Mouse (Mus musculus) MEL (cell line): Measurements from ENCODE around the gene Ror1. TPM values are rescaled to one million over a fixed set of nuclear protein-coding genes. Genes with fewer than 3 reads are reported as not detected.

Experiments
- DNase-seq: peaks from one replicate; pipeline ENCODE4 v3.0.0; 2011; ENCODE audit warnings: low read depth, low spot score
- H3K27ac ChIP-seq: 2 replicates; pipeline ENCODE4 v1.5.1; 2012; ENCODE audit warnings: low read depth, mild to moderate bottlenecking, control low read depth, low read length, moderate library complexity; ENCODE audit not compliant: control insufficient read depth
- H3K27me3 ChIP-seq, 2 experiments: fragments of 150-350 bp in 1 of 2; sonication (generic) in 1 of 2; 2 replicates each; pipeline ENCODE4 v1.6.1; 2012; ENCODE audit warnings: low read length in 2 of 2, mild to moderate bottlenecking in 2 of 2, improper control_type of control experiment in 1 of 2, moderate library complexity in 1 of 2; ENCODE audit not compliant: insufficient read depth in 2 of 2, control insufficient read depth in 1 of 2
- H3K36me3 ChIP-seq, 2 experiments: 2 replicates each; pipeline ENCODE4 v1.6.1; 2012 to 2014; ENCODE audit warnings: low read length in 2 of 2, improper control_type of control experiment in 1 of 2, inconsistent platforms in 1 of 2, mild to moderate bottlenecking in 1 of 2; ENCODE audit not compliant: insufficient read depth in 2 of 2, control insufficient read depth in 1 of 2
- H3K4me1 ChIP-seq, 2 experiments: fragments of 150-350 bp in 1 of 2; sonication (generic) in 1 of 2; 2 replicates each; pipeline ENCODE4 v1.6.1; 2012; ENCODE audit warnings: low read length in 2 of 2, improper control_type of control experiment in 1 of 2, mild to moderate bottlenecking in 1 of 2; ENCODE audit not compliant: insufficient read depth in 2 of 2, control insufficient read depth in 1 of 2
- H3K4me3 ChIP-seq, 2 experiments: fragments of 150-350 bp in 1 of 2; sonication (generic) in 1 of 2; 2 replicates each; pipeline ENCODE4 v1.5.1; 2012; ENCODE audit warnings: low read depth in 2 of 2, low read length in 2 of 2, mild to moderate bottlenecking in 2 of 2, moderate library complexity in 2 of 2, control low read depth in 1 of 2, improper control_type of control experiment in 1 of 2; ENCODE audit not compliant: control insufficient read depth in 1 of 2, insufficient read depth in 1 of 2
- H3K79me2 ChIP-seq: 2 replicates; pipeline ENCODE4 v1.6.1; 2012; ENCODE audit warnings: mild to moderate bottlenecking, low read length, moderate library complexity; ENCODE audit not compliant: control insufficient read depth, poor library complexity, insufficient read depth
- H3K9ac ChIP-seq: 2 replicates; pipeline ENCODE4 v1.6.1; 2012; ENCODE audit warnings: low read depth, mild to moderate bottlenecking, control low read depth, low read length, moderate library complexity; ENCODE audit not compliant: control insufficient read depth, poor library complexity, severe bottlenecking
- H3K9me3 ChIP-seq: fragments of 150-350 bp; sonication (generic); replicated peaks from 2 replicates; pipeline ENCODE4 v1.6.1; 2012; ENCODE audit warnings: mild to moderate bottlenecking, low read length, improper control_type of control experiment, moderate library complexity; ENCODE audit not compliant: insufficient read depth
- CHD2 ChIP-seq: IDR thresholded peaks from 2 replicates; pipeline ENCODE4 v1.6.1; 2011; ENCODE audit warnings: low read length, improper control_type of control experiment
- E2F4 ChIP-seq: IDR thresholded peaks from 2 replicates; pipeline ENCODE4 v1.6.1; 2011; ENCODE audit warnings: low read depth, low read length, improper control_type of control experiment, borderline replicate concordance
- EP300 ChIP-seq, 2 experiments: IDR thresholded peaks; 2 replicates each; pipeline ENCODE4 v1.6.1; 2011; ENCODE audit warnings: improper control_type of control experiment in 2 of 2, low read length in 2 of 2, low read depth in 1 of 2, mild to moderate bottlenecking in 1 of 2
- GABPA ChIP-seq: IDR thresholded peaks from 2 replicates; pipeline ENCODE4 v1.6.1; 2012; ENCODE audit warnings: low read depth, mild to moderate bottlenecking, inconsistent platforms, low read length, improper control_type of control experiment, moderate library complexity
- GATA1 ChIP-seq: IDR thresholded peaks from 2 replicates; pipeline ENCODE4 v1.6.1; 2011; ENCODE audit warnings: low read depth, low read length, improper control_type of control experiment
- HCFC1 ChIP-seq: IDR thresholded peaks from 2 replicates; pipeline ENCODE4 v1.6.1; 2012; ENCODE audit warnings: low read depth, mild to moderate bottlenecking, inconsistent platforms, low read length, improper control_type of control experiment, moderate library complexity
- JUND ChIP-seq: IDR thresholded peaks from 2 replicates; pipeline ENCODE4 v1.6.1; 2011; ENCODE audit warnings: low read depth, mild to moderate bottlenecking, improper control_type of control experiment, low read length
- MAFK ChIP-seq: IDR thresholded peaks from 2 replicates; pipeline ENCODE4 v1.6.1; 2011; ENCODE audit warnings: low read depth, mild to moderate bottlenecking, low read length, improper control_type of control experiment, borderline replicate concordance
- MYB ChIP-seq: IDR thresholded peaks from 2 replicates; pipeline ENCODE4 v1.6.1; 2011; ENCODE audit warnings: mild to moderate bottlenecking, low read depth, low read length, improper control_type of control experiment
- NELFE ChIP-seq: IDR thresholded peaks from 2 replicates; pipeline ENCODE4 v1.6.1; 2011; ENCODE audit warnings: low read depth, low read length, improper control_type of control experiment
- POLR2AphosphoS2 ChIP-seq: IDR thresholded peaks from 2 replicates; pipeline ENCODE4 v1.6.1; 2011; ENCODE audit warnings: low read length, improper control_type of control experiment
- RAD21 ChIP-seq: IDR thresholded peaks from 2 replicates; pipeline ENCODE4 v1.6.1; 2011; ENCODE audit warnings: mild to moderate bottlenecking, low read depth, low read length, improper control_type of control experiment
- SIN3A ChIP-seq: IDR thresholded peaks from 2 replicates; pipeline ENCODE4 v1.6.1; 2012; ENCODE audit warnings: low read length, improper control_type of control experiment, inconsistent platforms
- TBP ChIP-seq: IDR thresholded peaks from 2 replicates; pipeline ENCODE4 v1.8.0; 2011; ENCODE audit warnings: low read depth, low read length, improper control_type of control experiment
- ZC3H11A ChIP-seq: IDR thresholded peaks from 2 replicates; pipeline ENCODE4 v1.6.1; 2012; ENCODE audit warnings: low read depth, mild to moderate bottlenecking, inconsistent platforms, low read length, improper control_type of control experiment
- ZNF384 ChIP-seq: IDR thresholded peaks from 2 replicates; pipeline ENCODE4 v1.6.1; 2012; ENCODE audit warnings: low read depth, mild to moderate bottlenecking, inconsistent platforms, low read length, improper control_type of control experiment
- polyA plus RNA-seq, 2 experiments: library from polyadenylated mRNA; stranded (reverse) in 1 of 2; unstranded in 1 of 2; fragments of >175 nt in 1 of 2; fragments of >200 nt in 1 of 2; gene quantifications; 2 replicates each; pipeline versions ENCODE4 v1.2.1 to v1.2.4; 2012; ENCODE audit warnings: low replicate concordance in 2 of 2, low read depth in 1 of 2; ENCODE audit not compliant: insufficient read length in 2 of 2, insufficient read depth in 1 of 2, missing spikeins in 1 of 2
- total RNA-seq: library from RNA; depleted of rRNA; stranded (reverse); fragments of 300-350 nt; gene quantifications from 2 replicates; pipeline ENCODE4 v1.2.3, GENCODE M21; 2012

Ror1 gene
- total and polyA plus RNA-seq, 3 experiments: not detected

- Histone ChIP-seq H3K4me1 (no peaks in the 10 kb centered on the region), H3K27ac (no peak overlapping the region), H3K36me3 (no peaks in the 10 kb centered on the region), H3K79me2 (no peaks in the 10 kb centered on the region), H3K9me3 (no peaks in the 10 kb centered on the region), H3K9ac (no peak overlapping the region), H3K4me3 (no peak overlapping the region), H3K27me3 (no peaks in the 10 kb centered on the region)
- no peak for DNase-seq
- TF ChIP-seq ZNF384 (no peak), SIN3A (no peak), E2F4 (no peak), CHD2 (no peak), NELFE (no peak), MAFK (no peak), GABPA (no peak), GATA1 (no peak), JUND (no peak), HCFC1 (no peak)
Measured at GRCm38 (mm10) chr4:100315066-100315465, 219.5 kb downstream of the Ror1 start.

GRCm38 (mm10) chr4:100321758-100322157 is 226.2 kb downstream of the Ror1 start:
- Histone ChIP-seq H3K79me2 (no peaks in the 10 kb centered on the region), H3K36me3 (no peaks in the 10 kb centered on the region), H3K9ac (no peak overlapping the region), H3K4me1 (no peaks in the 10 kb centered on the region), H3K27ac (no peak overlapping the region), H3K9me3 (no peaks in the 10 kb centered on the region), H3K4me3 (no peak overlapping the region), H3K27me3 (no peaks in the 10 kb centered on the region; a peak in 1 of 4 replicates)
- no peak for TF ChIP-seq SIN3A
- no peak for TF ChIP-seq RAD21
- no peak for TF ChIP-seq MYB
- TF ChIP-seq ZC3H11A: no peak
- no peak for TF ChIP-seq NELFE
- TF ChIP-seq GABPA: no peak
- TF ChIP-seq EP300 (IDR thresholded peaks at IDR 0.05; ENCODE audit: low read depth in 1 of 2, low read length in 2 of 2): no peak
- no peak for TF ChIP-seq POLR2AphosphoS2
- no peak for TF ChIP-seq HCFC1
- no peak for TF ChIP-seq TBP
- DNase-seq: no peak
